Mouse (Mus musculus) inflammation-experienced regulatory T-cells, adult 6 months (primary cell): Measurements from ENCODE around the gene Sept5. TPM values are rescaled to one million over a fixed set of nuclear protein-coding genes. Genes with fewer than 3 reads are reported as not detected.

ENCODE experiments used
- ATAC-seq: one replicate; pipeline ENCODE4 v1.8.0; 2017
- polyA plus RNA-seq, 3 experiments: library from polyadenylated mRNA; unstranded; fragments of 100-300 nt; shearing (Covaris generic); gene quantifications; one replicate each; pipeline ENCODE4 v1.2.1; 2017

Gene Sept5
- polyA plus RNA-seq, 3 experiments from 2014 or later = 0.72 to 0.78 (median 0.77) TPM

DNA sequence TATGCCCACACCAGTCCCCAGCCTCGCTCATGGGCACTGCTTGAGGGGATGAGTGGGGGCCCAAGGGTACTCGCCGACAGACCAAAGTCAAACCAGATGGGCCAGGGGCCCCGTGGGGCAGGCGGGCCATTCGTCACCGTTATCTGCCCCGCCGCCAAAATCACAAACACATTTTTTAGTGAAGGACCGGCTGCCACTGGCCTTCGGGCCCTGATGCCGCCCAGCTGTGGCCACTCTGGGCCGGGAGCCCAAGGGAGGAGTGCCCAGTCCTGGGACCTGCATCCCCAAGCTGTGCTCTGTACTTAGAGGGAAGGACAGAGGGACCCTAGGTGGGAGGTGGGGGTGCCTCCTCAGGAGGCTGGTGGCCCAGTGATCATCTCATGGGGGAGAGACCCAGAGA is 18.0 kb downstream of the Sept5 start:
- no peak for ATAC-seq

DNA sequence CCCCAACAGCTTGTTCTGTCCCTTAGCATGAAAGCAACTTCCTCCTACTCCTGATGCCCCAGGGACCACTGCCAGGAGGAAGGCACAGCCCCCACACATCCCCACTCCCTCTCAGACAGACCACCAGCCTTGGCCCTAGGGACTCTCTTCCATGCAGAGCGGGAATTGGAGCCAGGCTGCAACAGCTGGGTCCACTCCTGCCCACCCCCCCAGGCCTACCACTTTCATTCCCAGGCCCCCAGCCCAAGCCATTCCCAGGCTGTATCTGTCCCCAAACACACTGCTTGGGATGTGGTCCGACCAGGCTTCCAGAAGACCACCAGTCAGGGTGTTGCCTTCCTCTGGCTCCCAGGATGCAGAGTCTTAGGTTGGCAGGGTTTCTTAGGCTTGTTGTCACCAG is 20.7 kb downstream of the Sept5 start:
- ATAC-seq = no peak

DNA sequence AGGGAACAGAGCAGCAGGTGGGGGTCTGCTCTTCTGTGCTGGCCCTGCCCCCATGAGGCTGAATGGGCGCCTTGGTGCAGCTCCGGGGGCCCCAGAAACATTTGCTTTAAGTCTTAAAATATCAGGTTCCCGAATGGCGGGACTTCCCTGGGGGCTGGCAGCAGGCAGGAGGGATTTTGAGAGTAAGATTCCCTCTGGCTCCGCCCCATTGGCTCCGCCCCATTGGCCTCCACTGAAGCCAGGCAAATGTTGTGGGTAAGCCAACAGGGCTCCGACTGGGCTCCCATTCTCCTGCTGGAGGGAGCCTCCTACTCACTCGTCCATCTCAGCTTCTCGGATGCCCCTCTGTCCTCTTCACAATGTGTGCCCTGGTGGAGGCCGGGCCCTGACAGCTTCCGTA is 21.5 kb downstream of the Sept5 start:
- no peak for ATAC-seq

DNA sequence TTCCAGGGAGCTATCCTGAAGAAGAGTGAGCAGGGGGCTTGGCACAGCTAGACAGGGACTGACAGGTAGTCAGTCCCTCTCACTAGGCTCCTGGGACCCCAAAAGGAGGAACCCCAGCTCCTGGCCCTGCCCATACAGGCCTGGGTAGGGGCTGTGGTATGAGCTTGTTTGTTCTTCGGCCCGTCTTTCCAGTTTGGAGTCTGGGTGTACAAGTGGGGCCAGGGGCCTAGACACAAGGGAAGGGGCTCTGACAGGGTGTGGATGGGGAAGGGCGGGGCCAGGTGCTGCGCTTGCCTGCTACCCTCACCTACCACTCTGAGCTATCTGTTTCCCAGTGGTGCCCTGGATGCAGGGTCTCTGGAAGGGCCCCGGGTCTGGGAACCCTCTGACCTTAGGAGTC is 24.0 kb downstream of the Sept5 start:
- no peak for ATAC-seq

DNA sequence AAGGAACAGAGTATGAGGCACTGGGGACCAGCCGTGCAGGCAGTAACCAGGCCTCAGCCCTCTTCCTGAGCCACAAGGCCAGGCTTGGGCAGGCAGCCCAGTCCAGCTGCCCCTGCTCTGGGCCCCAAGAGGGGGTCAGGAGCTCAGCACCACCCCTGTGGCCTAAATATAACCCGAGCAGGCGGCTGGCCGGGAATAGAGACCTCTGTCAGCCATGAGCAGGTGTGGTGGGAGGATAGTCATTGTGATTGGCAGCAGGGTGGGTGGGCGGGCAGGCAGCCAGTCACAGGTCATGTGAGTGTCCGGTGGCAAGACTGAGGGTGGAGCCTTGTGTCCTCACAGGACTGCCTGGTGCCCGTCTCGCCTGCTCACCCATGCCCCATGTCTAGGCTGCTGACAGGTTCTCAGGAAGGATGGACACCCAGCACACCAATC is 25.5 kb downstream of the Sept5 start:
- ATAC-seq = no peak

DNA sequence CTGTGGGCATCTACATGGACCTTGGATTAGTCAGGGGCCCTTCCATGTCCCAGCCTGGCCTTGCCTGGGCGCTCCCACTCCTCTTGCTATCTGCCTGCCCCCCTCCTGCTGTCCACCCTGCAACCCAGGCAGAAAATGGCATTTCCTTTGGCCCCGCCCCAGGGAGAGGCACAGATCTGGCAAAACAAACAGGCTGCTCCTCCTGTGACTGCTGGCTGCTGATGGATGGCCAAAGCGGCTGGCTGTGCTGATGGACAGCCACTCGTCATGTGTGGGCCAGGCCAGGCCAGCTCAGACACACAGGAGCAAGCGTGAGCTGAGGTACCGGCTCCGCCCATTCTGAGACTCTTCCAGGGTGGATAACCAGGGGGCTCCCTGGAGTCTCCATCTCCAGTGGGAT is 28.3 kb downstream of the Sept5 start:
- ATAC-seq = no peak

DNA sequence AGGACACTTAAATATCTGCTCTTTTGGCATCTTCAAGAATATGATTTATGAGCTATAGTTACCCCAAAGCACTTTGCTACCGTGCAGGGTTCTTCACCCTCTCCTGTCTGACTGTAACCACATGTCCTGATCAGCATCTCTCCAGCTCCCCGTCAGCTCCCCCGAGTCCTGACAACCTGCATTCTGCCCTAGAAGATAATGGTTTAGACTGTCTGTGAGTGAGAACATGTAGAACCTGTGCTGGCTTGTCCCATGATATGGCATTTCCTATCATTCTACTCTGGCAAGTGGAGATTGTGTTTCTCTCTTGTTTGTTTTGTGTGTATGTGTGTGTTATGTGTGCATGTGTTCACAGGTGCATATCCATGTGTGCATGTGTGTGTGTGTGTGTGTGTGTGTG is 31.7 kb downstream of the Sept5 start:
- ATAC-seq = no peak

DNA sequence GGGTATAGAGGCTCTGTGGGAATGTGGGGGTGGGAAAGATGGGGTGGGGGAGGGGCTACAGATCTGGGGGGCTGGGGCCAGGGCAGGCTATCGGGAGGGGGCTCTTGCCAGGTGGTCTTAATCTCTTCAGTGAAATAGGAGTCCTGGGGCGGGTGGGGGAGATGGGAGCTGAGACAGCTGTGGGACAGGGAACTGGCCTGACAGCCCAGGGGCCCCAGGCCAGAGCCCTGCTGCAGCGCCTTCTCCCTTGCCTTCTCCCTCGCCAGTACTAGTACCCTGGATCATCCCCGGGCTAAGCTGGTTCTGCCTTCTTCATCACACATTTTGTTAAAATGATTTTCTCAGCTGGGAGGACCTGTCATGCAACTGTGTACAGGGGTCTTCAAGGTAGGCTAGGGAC is 33.5 kb downstream of the Sept5 start:
- ATAC-seq = no peak

DNA sequence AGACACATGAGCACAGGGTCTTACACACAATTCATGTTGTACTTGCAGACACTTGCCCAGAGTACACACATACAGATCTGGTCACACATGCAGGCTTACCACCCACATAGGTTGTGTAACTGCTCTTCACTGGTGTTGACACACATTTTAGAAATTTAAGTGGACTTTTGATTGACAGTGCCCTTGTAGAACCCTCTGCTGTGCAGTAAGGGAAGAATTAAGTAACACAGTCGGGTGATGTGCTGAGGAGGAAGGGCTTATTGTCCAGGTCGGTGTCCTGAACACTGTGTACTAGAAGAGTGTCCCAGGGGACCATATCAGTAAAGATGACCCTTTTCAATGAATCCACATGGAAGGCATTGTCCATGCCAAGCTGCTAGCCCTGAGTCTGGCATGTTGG is 35.8 kb downstream of the Sept5 start:
- no peak for ATAC-seq

DNA sequence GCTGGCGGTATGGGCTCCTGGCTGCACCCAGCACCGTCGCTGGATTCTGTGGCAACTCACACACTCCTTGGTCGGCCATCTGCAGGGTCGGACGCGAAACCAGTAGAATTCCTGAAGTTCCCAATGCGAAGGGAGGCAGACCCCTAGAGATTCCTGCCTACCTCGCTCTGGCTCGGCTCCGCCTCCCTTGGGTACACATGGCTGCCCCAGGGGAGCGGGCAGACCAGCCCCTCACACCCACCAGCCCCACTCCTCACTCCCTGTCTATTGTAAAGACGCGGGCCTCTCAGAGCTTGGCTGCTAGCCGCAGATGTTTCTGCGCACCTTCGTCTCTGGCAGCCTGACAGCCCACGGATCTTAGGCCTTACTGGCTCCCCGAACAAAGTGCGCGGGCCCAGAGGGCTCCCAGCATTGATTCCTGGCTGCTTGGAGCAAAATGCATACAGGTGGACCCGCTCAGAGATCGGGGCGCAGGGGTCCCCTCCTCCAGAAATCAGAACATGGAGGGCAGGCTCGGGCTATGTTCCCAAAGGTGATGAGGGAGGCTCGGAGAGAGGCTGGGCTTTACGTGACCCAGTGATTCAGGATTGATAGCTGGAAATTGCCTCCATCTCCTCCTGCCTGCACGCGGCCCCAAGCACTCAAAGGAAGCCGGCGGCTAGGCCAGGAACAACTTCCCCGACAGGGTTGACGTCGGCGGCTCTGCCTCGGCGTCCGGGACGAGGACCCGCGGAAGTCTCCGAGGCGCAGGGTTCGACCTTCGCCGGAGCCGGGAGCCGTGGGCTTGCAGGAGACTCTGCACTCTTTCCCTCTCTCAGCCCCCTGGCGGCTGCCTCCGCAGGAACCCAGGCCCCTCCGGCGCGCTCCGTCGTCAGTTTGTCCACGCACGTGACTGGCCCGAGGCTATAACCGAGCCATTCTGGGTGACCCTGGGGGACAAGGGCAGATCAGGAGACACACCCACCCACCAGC is 38.4 kb downstream of the Sept5 start:
- ATAC-seq = no peak

DNA sequence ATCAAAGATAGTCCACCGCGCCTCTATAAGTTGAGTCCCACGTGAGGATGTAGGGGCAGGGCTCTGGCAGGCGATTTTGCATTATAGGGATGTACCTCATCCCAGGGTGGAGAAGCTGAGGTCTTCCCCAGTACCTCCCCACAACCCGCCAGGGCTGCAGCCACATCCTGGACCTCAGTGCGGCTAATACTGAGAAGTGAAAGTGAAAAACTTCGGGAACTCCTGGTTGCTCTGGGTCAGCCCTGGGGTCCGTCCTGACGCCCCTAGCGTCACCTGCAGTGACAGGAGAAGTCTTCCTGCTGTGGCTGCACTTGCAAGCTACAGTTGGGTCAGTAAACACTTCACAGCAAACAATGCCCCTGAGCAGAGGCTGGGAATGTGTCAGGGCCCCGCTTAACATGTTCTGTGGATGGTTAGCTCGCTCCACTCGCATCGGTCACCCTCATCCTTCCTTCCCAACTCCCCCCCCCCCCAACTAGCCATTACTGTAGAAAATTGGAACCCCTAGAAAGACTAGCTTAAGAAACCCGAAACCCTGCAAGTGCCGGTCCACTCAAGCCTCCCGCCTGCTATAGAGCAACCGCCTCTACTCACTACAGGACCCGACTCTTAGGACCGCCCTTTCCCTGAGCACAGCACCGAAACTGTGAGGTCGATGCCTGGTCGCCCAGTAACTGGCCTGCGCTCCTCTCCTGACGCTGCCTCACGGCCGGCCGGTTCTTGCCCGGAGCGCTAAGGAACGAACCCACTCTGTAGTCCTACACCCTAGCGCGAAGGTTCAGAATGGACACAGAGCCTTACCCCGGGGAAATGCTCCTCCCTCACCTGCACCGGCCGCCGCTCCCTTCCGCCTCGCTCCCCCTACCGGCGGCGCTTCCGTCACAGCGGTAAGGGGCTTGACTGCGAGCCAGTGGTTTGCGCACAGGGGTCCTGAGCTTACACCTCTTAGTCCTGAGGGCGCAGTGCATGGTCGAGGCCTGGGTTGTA is 39.7 kb downstream of the Sept5 start, which contains the start of gene Tbx1:
TSS of gene Tbx1 (minus strand) at position 868 of the 987 bp plus-strand sequence.
- peak; percentile 78 for ATAC-seq

DNA sequence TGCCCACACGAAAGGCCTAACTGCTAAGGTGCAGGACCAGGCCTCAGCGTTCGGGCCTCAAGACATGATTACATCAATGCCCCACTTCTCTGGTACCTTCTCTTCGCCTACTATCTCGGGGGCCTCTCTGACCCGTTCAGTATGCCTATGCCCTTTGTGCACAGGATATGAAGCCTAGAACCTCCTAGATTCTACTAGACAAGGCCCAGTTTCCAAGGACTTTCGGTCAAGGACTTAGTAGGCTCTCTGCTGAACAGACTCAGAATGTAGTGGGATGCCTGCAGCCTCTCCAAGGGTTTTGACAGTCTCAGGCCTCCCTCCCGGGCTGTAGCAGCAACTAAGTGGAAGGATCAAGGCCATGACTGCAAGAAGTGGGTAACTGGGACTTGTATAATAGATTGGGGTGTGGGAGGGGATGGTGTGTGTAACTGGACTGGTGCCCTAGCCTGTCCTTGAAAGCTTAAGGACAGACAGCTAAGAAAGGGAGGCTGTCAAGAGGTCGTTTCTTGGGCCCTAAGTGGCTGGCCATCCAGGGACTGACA is 40.6 kb downstream of the Sept5 start:
- no peak for ATAC-seq

DNA sequence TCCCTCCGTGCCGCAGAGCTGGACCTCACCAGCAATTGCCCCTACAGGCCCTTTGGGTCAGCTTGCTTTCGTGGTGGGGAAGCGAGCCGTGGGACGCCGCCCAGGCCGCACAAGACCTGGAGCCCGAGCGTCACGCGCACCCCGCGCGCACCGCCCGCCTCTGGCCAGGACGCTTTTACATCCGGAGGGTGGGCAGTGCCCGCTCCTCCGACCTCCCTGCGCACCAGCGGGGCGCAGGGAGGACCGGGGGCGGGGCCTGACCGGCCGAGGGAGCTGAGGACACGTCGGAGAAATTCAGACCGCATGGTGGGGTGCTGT is 41.1 kb downstream of the Sept5 start:
- no peak for ATAC-seq

DNA sequence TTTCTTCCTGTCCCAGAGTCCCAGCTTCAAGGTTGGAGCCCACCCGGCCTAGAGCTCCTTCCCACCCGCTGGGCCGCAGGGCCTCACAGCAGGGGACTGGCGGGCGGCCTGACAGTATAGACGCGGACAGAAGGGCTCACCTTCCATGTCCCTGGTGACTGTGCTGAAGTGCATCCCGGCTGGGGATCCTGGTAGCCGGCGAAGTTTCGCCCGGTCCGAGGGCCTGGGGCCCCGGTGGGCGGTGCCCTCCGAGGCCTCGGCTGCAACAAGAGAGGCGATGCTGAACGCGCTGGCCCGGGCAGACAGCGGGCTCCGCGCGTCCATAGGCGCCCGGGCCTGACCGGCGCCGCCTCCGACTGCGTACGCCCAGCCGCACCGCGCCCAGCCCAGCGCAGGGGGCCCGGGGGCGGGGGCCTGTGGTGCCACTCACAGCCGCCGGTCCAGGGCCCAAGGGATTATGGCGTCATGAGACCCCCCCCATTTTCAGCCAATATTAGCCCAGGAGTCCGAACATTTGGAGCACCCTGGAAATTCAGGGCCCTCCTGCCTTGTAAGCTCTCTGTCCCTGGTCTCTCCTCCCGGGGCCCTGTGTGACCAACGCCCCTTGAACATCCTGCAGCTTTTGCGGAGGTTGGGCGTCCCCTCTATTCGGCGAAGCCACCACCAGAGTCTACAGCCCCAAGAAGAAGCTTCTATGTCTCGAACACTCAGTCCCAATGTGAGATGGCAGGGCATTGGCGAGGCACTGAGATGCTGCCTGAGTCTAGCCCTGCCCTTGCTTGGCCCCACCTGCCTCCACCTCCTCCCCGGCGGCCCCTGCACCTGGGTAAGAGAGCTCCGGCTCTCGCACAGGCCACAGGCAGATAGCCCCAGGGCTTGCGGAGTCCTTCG is 41.7 kb downstream of the Sept5 start:
- no peak for ATAC-seq

DNA sequence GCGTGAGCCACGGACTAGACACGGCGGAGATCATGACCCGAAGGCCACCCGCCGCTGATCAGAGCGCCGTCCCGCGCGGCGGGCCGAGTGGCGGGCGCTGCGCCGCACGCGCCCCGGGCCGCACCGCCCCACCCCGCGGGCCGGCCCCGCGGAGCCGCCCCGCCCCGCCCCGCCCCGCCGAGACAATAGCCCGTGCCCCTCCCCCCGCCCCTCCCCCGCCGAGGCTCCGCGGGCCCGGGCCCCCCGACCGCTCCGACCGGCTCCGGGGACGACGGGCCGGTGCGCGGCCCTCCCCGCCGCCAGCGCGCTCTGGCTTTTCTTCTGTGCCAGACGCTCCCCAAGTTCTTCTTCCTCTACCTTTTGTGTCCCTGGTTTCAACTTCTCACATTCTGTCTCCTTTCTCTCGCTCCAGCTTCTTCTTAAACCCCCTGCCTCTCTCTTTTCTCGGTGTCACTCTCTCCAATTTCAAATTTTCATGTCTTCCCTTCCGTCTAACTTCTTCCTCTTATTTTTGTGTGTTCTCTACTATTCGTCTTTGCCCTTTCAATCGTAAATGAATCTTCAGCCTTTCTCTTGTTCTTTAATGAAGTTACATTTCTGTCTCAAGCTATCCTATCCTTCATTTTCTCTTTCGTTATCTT is 42.7 kb downstream of the Sept5 start:
- no peak for ATAC-seq

DNA sequence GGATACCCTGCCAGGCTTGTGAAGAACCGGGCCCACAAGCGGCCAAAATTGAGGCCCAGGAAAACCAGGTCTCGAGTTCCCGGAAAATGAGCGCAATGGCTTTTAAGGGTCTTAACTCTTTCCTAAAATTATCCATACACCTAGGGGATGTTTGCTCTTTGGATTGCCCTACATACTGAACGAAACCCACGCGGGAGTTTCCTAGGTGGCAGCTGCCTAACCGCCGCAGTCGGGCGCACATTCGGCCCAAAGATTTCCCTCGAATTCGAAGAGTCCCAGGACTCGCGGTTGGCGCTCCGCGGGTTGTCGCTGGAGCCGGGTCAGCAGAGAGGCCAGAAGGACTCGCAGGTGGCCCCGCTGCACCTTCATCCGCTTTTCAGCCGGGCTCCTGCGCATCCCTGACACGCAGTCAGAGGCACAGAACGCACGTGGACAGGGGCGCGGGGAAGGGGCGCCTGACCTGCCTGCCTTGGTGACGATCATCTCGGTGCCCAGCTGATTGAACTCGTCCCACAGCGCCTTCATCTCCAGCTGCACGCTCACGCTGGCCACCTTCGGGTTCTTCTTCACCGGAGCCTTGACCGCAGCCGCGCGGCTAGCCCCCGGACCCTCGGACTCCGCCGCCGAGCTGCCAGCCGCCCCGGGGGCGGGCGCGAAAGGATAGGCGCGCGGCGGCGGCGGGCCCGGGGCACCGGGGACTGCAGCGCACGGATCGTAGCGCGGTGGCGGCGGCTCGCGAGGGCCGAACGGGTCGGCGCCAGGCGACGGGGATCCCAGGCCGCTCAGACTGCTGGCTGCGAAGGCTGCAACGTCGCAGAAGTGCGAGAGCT is 43.5 kb downstream of the Sept5 start:
- ATAC-seq = no peak

DNA sequence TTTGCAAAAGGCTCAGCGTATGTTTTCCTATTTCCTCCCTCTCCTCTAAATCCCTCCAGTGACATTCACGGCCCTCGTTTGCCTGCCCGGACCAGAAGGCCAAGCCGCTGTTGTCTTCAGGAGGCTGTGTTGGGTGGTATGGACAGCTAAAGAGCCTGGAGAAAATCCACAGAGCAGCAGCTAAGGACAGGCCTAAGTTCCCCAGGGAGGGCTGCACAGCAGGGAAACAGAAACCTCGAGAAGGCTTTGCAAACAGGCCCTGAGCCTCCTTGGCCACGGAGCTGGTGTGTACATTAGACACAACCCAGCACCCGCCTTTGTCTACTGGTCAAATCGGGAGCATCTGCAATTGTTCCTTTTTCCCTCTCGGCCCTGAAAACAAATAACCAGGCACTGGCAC is 44.1 kb downstream of the Sept5 start:
- ATAC-seq = no peak

DNA sequence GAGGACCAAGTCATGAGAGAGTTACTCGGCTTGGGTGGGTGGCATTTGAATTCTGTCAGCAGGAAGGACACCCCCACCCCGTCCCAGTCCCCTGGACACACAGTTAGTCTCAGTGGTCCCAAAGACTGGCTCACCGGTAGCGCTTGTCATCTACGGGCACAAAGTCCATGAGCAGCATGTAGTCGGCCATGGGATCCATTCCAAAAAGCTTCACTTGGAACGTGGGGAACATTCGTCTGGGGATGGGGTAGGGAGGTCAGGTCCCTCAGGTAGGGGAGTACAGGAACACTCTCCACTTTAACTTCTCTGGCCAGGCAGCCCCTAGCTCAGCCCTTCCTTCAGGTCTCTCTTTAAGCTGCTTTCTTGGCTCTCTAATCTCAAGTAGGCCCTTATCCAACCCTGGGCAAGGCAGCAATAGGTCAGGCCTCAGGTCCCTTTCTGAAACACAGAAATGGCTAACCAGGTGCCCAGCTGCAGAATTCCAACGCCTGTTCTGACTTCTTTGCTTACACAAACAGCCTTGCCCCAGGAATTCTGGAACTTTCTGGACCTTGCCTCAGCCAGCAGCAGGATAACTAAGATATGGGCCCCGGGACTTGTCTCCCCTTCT is 44.7 kb downstream of the Sept5 start:
- ATAC-seq = no peak

DNA sequence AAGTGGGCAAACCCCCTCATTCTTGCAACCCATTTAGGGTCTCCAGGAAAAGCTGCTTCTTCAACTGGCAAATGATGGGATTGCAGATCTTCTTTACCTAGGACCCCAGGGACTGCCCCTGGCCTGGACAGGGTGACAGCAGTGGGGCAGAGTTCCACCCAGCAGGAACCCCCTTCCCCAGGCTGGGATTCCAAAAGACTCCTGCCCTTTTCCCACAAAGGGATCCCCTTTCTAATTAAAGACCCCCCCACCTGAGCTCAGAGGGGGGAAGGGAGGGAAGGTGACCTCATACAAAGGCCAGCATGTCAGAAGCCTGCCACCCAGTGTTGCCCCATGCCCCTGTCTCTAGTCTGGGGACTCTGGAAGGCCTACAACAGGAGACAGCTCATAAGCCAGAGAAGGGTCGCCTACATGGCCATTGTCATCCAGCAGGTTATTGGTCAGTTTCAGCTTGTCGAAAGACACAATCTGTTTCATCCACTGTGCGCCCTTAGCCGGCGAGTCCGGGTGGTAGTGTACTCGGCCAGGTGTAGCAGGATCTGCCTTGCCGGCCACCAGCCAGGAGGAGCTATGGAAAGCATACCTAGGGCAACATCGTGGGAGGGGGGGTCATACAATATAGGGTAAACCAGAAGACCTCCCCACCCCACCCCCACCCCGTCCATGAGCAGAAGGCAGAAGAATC is 45.9 kb downstream of the Sept5 start:
- no peak for ATAC-seq

DNA sequence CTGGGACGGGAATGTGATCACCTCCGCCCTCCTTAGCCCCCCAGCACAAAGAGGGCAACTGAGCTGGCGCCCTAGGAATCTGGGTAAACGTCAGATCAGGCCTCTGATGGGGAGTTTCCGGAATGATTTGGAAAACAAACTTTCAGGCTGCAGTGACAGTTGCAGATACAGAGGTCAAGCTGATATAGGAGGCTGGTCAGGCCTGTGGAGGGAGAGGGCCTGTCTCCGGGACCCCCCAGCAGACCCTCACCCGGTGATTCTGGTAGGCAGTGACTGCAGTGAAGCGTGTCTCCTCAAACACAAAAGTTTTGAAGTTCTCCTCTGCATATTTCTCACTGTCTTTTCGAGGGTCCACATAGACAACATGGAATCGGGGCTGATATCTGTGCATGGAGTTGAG is 46.6 kb downstream of the Sept5 start:
- no peak for ATAC-seq
